Mouse (Mus musculus) ES-E14 (cell line): ENCODE measurements at regions not wholly inside any gene's neighbourhood (a gene's known extent, or its start where the extent isn't known, plus 50 kb on each side); places are given as distances from the start of the nearest gene placed in this dataset.

Source experiments
- DNase-seq: peaks from one replicate; pipeline ENCODE4 v3.0.0-alpha.2; 2013; ENCODE audit warnings: low read depth, low spot score
- H3K27ac ChIP-seq: 2 replicates; pipeline ENCODE4 v1.5.1; 2012; ENCODE audit warnings: low read depth, mild to moderate bottlenecking, low read length, moderate library complexity, mixed read lengths; ENCODE audit not compliant: poor library complexity, insufficient read depth, severe bottlenecking
- H3K36me3 ChIP-seq: 2 replicates; pipeline ENCODE4 v1.6.1; 2012; ENCODE audit warnings: mild to moderate bottlenecking, low read length, moderate library complexity, mixed read lengths; ENCODE audit not compliant: control insufficient read depth, poor library complexity, insufficient read depth, severe bottlenecking
- H3K4me1 ChIP-seq, 2 experiments: fragments of 150-350 bp in 1 of 2; sonication (generic) in 1 of 2; 2 replicates each; pipeline ENCODE4 v1.6.1; 2012; ENCODE audit warnings: low read length in 2 of 2, mild to moderate bottlenecking in 1 of 2, mixed read lengths in 1 of 2; ENCODE audit not compliant: control insufficient read depth in 2 of 2, insufficient read depth in 2 of 2, poor library complexity in 1 of 2
- H3K4me3 ChIP-seq, 2 experiments: fragments of 150-350 bp in 1 of 2; sonication (generic) in 1 of 2; 2 replicates each; pipeline ENCODE4 v1.5.1; 2012; ENCODE audit warnings: low read length in 2 of 2, low read depth in 1 of 2, mild to moderate bottlenecking in 1 of 2, mixed read lengths in 1 of 2; ENCODE audit not compliant: insufficient read depth in 1 of 2, poor library complexity in 1 of 2, severe bottlenecking in 1 of 2
- H3K9ac ChIP-seq: 2 replicates; pipeline ENCODE4 v1.6.1; 2012; ENCODE audit warnings: low read depth, mild to moderate bottlenecking, low read length, mixed read lengths; ENCODE audit not compliant: poor library complexity, insufficient read depth, severe bottlenecking
- H3K9me3 ChIP-seq: fragments of 150-350 bp; sonication (generic); 2 replicates; pipeline ENCODE4 v1.6.1; 2012; ENCODE audit warnings: low read depth, mild to moderate bottlenecking, low read length; ENCODE audit not compliant: control insufficient read depth, insufficient read depth
- CHD2 ChIP-seq: IDR thresholded peaks from 2 replicates; pipeline ENCODE4 v1.6.1; 2014; ENCODE audit warnings: mild to moderate bottlenecking, low read depth, low read length, inconsistent platforms
- HCFC1 ChIP-seq: IDR thresholded peaks from 2 replicates; pipeline ENCODE4 v1.6.1; 2012; ENCODE audit warnings: low read length, inconsistent platforms, borderline replicate concordance; ENCODE audit not compliant: insufficient read depth
- MAFK ChIP-seq: IDR thresholded peaks from 2 replicates; pipeline ENCODE4 v1.6.1; 2014; ENCODE audit warnings: mild to moderate bottlenecking, low read depth, low read length, inconsistent platforms; ENCODE audit not compliant: insufficient read depth
- ZC3H11A ChIP-seq: IDR thresholded peaks from 2 replicates; pipeline ENCODE4 v1.6.1; 2012; ENCODE audit warnings: low read depth, mild to moderate bottlenecking, inconsistent platforms, low read length, borderline replicate concordance
- ZNF384 ChIP-seq: IDR thresholded peaks from 2 replicates; pipeline ENCODE4 v1.6.1; 2012; ENCODE audit warnings: low read depth, low read length, inconsistent platforms
- in situ Hi-C, 2 experiments: fragments of 600-800 bp; cut with MboI; formaldehyde crosslinking; loops; one replicate each; pipeline ENCODE4 v1.15.1; 2025; ENCODE audit warnings: low sequenced_read_pairs in 2 of 2, inconsistent platforms in 1 of 2; ENCODE audit not compliant: unreplicated experiment in 2 of 2

DNA sequence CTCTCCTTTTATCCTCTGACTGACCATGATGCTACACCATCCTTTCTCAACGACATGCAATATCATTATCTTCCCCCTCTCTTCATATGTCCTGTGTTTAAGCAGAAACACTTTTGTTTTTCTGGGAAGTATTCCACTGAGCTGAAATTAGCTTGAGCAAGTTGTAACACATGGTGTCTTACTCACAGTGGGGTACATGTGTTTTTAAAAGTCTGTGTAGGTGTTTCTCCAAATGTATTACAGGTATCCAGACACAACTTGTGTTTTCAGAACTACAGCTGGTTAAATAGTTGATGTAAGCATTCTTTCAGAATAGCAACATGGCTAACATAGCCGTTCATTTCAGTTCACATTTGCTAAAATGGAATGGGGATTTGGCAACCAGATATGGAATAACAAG is 172.8 kb upstream of the Gm10295 start:
- no peak overlapping the region for H3K4me3 ChIP-seq
- no peaks in the 10 kb centered on the region for H3K4me1 ChIP-seq
- no peaks in the 10 kb centered on the region for H3K36me3 ChIP-seq
- in situ Hi-C loops: no loop called here
- no peak for TF ChIP-seq ZNF384
- no peak for TF ChIP-seq ZC3H11A
- no peak for TF ChIP-seq HCFC1
- no peak for TF ChIP-seq CHD2
- no peak for TF ChIP-seq MAFK
- no peak overlapping the region for H3K9ac ChIP-seq
- no peaks in the 10 kb centered on the region for H3K9me3 ChIP-seq
- H3K27ac ChIP-seq: no peak overlapping the region
- no peak for DNase-seq

DNA sequence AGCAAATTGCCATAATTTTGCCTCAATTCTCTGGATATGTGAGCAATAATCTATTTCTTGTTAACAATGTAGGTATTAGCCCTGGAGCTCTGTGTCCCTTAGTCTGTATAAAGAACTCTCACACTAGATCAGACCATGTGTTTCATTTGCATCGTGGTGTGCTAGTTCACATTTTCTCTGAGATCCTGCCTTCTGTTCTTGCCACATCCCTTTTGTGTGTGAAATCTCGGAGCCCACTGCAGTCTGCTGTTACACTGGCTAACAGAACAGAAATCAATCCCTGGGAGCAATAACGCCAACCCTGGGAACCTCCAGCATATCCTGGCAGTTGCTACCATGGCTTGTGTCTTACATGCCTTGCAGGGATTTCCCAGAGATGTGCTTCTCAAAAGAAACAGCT is 156.1 kb upstream of the Gm10295 start:
- no peak for TF ChIP-seq MAFK
- no peak for TF ChIP-seq CHD2
- TF ChIP-seq ZC3H11A: no peak
- no peak for TF ChIP-seq HCFC1
- no peak for TF ChIP-seq ZNF384
- DNase-seq: no peak
- H3K4me1 ChIP-seq: no peaks in the 10 kb centered on the region
- H3K36me3 ChIP-seq: no peaks in the 10 kb centered on the region
- in situ Hi-C loops: no loop called here
- H3K9ac ChIP-seq: no peak overlapping the region
- no peak overlapping the region for H3K27ac ChIP-seq
- H3K4me3 ChIP-seq: no peak overlapping the region
- H3K9me3 ChIP-seq: no peaks in the 10 kb centered on the region

DNA sequence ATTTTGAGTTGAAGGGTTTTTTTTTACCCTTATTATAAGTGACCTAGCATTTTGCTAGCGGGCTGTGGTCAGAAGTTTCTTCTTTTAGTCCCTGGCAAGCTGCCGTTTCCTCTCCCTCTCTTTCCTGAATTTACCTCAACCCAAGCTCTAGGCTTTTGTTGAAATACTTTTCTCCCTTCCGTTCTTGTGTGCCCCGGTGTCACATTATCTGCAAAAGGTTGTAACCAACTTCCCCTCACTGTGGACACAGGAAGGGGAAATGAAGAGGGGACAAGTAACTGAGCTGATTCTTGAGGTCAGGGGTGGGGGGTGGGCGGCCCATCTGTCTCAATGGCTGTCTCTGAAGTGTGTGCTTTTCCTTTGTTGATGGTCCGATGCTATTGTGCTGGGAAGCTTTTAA is 149.4 kb upstream of the Gm10295 start:
- Histone ChIP-seq H3K27ac (no peak overlapping the region), H3K36me3 (no peaks in the 10 kb centered on the region), H3K4me1 (no peaks in the 10 kb centered on the region), H3K9me3 (no peaks in the 10 kb centered on the region), H3K4me3 (no peak overlapping the region), H3K9ac (no peak overlapping the region)
- DNase-seq: no peak
- TF ChIP-seq MAFK (no peak), CHD2 (no peak), ZC3H11A (no peak), ZNF384 (no peak), HCFC1 (no peak)
- in situ Hi-C loops: no loop called here

DNA sequence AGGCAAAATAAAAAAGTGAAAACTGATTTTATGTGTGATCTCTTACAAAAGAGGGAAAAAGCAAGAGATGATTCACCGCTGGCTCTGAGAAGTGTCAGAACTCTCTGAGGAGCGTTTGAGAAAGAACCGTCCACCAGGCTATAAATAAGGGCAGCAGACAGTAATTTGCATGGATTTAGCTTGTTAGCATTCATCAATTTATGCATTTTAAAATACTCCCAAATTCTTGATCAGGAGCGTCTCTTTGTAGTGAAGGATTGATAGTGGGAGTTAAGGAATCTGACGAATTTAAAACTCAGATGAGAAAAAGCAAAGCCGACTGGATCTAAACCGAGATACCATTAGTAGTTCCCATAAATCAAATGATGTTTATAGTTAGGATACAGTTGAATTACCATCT is 146.8 kb upstream of the Gm10295 start:
- in situ Hi-C loops: no loop called here
- Histone ChIP-seq H3K4me3 (no peak overlapping the region), H3K9ac (no peak overlapping the region), H3K9me3 (no peaks in the 10 kb centered on the region), H3K4me1 (no peaks in the 10 kb centered on the region), H3K27ac (no peak overlapping the region), H3K36me3 (no peaks in the 10 kb centered on the region)
- no peak for DNase-seq
- TF ChIP-seq ZNF384 (no peak), CHD2 (no peak), ZC3H11A (no peak), HCFC1 (no peak), MAFK (no peak)

DNA sequence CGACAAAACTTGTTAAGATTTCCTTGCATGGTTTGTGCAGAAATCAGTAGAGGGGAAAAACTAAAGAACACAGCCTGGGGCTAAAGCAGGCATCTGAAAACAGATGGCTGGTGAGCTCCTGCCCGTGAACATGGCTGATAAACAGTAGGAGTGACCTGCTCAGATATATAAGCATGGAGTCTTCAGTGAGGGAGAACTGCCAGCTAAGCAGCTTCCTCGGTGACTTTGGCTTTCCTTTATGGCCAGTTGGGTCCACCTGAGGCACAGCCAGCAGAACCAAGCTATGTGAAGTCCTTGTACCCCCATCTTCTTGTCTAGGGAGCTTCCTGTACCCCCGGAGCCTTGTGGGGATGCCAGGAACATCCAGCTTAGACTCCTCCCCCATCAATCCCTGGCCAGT is 139.8 kb upstream of the Gm10295 start:
- Histone ChIP-seq H3K9me3 (no peaks in the 10 kb centered on the region), H3K4me1 (no peaks in the 10 kb centered on the region), H3K4me3 (no peak overlapping the region), H3K36me3 (no peaks in the 10 kb centered on the region), H3K27ac (no peak overlapping the region), H3K9ac (no peak overlapping the region)
- in situ Hi-C loops: no loop called here
- no peak for DNase-seq
- TF ChIP-seq ZC3H11A (no peak), HCFC1 (no peak), ZNF384 (no peak), MAFK (no peak), CHD2 (no peak)
